8 mouse cellular contexts compared by ENCODE assay signal in genomic region chr14:20392326-20392725, GRCm38 (mm10). TPM values are rescaled to one million over a fixed set of nuclear protein-coding genes. Genes with fewer than 3 reads are reported as not detected.
A peak's percentile ranks its signal among the peaks of the same experiment; 100 is the strongest.
DNase-seq lines count a peak whose midpoint lies in the region; ATAC-seq and TF ChIP-seq lines count a peak whose summit lies in the region.

No protein-coding gene starts in this region.

- 73% methylated on average over 4 of the region's 4 CpGs for WGBS in heart, embryonic 15.5 days
- WGBS in stomach, embryonic 14.5 days, result 88% methylated on average over 3 of the region's 4 CpGs
- WGBS in stomach, postnatal 0 days, result 79% methylated on average over 4 of the region's 4 CpGs
- WGBS in intestine, embryonic 14.5 days, result 87% methylated on average over 3 of the region's 4 CpGs

- no peaks in the 10 kb centered on the region for H3K9me3 ChIP-seq in heart, embryonic 15.5 days (replicated peaks)
- no peaks in the 10 kb centered on the region for H3K9me3 ChIP-seq in stomach, embryonic 14.5 days (ENCODE audit: control insufficient read depth, low read depth, low read length)
- H3K9me3 ChIP-seq in stomach, postnatal 0 days (ENCODE audit: control insufficient read depth, low read length), result no peaks in the 10 kb centered on the region
- H3K9me3 ChIP-seq in intestine, embryonic 14.5 days (ENCODE audit: control insufficient read depth, low read length), result no peaks in the 10 kb centered on the region

- no peak overlapping the region for H3K4me3 ChIP-seq in heart, embryonic 15.5 days
- 0 out of 2 replicates have a peak overlapping the region, but pooled peaks have one; percentile 74 for H3K4me3 ChIP-seq in stomach, embryonic 14.5 days (ENCODE audit: low read depth, low read length)
- H3K4me3 ChIP-seq in stomach, postnatal 0 days (ENCODE audit: low read depth, low read length), result no peak overlapping the region; the same call in 1 of the 2 replicates
- 0 out of 2 replicates have a peak overlapping the region, but pooled peaks have one; percentile 86 for H3K4me3 ChIP-seq in intestine, embryonic 14.5 days (ENCODE audit: low read depth, low read length)

- H3K4me1 ChIP-seq in heart, embryonic 15.5 days (replicated peaks), result peaks cover 14% of the 10 kb centered on the region
- H3K4me1 ChIP-seq in stomach, embryonic 14.5 days (ENCODE audit: control insufficient read depth, insufficient read depth, low read length), result peaks cover 9% of the 10 kb centered on the region
- H3K4me1 ChIP-seq in stomach, postnatal 0 days (replicated peaks; ENCODE audit: control insufficient read depth, insufficient read depth), result 0 out of 2 replicates have a peak, but pooled peaks cover 4% of the 10 kb centered on the region
- peaks cover 16% of the 10 kb centered on the region for H3K4me1 ChIP-seq in intestine, embryonic 14.5 days (replicated peaks; ENCODE audit: control insufficient read depth, insufficient read depth, low read length)

- TF ChIP-seq CTCF in stomach, postnatal 0 days (IDR thresholded peaks at IDR 0.05; ENCODE audit: low read depth), result no peak

- no peaks in the 10 kb centered on the region for H3K27me3 ChIP-seq in heart, embryonic 15.5 days
- H3K27me3 ChIP-seq in stomach, embryonic 14.5 days (ENCODE audit: control insufficient read depth, insufficient read depth, low read length), result no peaks in the 10 kb centered on the region
- H3K27me3 ChIP-seq in stomach, postnatal 0 days (ENCODE audit: control insufficient read depth, insufficient read depth, low read length), result no peaks in the 10 kb centered on the region
- H3K27me3 ChIP-seq in intestine, embryonic 14.5 days (replicated peaks; ENCODE audit: control insufficient read depth, insufficient read depth, low read length), result no peaks in the 10 kb centered on the region

- H3K27ac ChIP-seq in heart, embryonic 15.5 days, result no peak overlapping the region
- no peak overlapping the region for H3K27ac ChIP-seq in stomach, embryonic 14.5 days (ENCODE audit: low read length)
- H3K27ac ChIP-seq in stomach, postnatal 0 days (replicated peaks), result no peak overlapping the region
- no peak overlapping the region for H3K27ac ChIP-seq in intestine, embryonic 14.5 days (ENCODE audit: low read depth)

- no peak for TF ChIP-seq EP300 in stomach, postnatal 0 days (optimal IDR thresholded peaks at IDR 0.05)

- H3K9ac ChIP-seq in heart, embryonic 15.5 days, result no peak overlapping the region
- H3K9ac ChIP-seq in stomach, embryonic 14.5 days (replicated peaks; ENCODE audit: low read depth, low read length), result no peak overlapping the region
- no peak overlapping the region for H3K9ac ChIP-seq in stomach, postnatal 0 days (ENCODE audit: low read length)
- no peak overlapping the region for H3K9ac ChIP-seq in intestine, embryonic 14.5 days (ENCODE audit: low read length)

- peak overlapping the region; percentile 69; the same call in 1 of the 2 replicates for H3K4me2 ChIP-seq in heart, embryonic 15.5 days
- peak overlapping the region; percentile 57; the same call in 1 of the 2 replicates for H3K4me2 ChIP-seq in stomach, embryonic 14.5 days (replicated peaks; ENCODE audit: low read depth, low read length)
- H3K4me2 ChIP-seq in stomach, postnatal 0 days (replicated peaks; ENCODE audit: low read depth), result no peak overlapping the region; the same call in 1 of the 2 replicates
- peak overlapping the region; percentile 66 for H3K4me2 ChIP-seq in intestine, embryonic 14.5 days (ENCODE audit: low read length)

- ATAC-seq in heart, embryonic 15.5 days (replicated peaks; ENCODE audit: insufficient number of reproducible peaks, insufficient read depth, low FRiP score, low read depth), result no peak
- no peak for ATAC-seq in stomach, embryonic 14.5 days (ENCODE audit: insufficient number of reproducible peaks, insufficient read depth, low FRiP score, low read depth)
- no peak for ATAC-seq in stomach, postnatal 0 days (ENCODE audit: low FRiP score, low TSS enrichment)
- no peak for ATAC-seq in intestine, embryonic 14.5 days (replicated peaks; ENCODE audit: low FRiP score, low TSS enrichment, low read depth)

- peaks cover 17% of the 10 kb centered on the region for H3K36me3 ChIP-seq in heart, embryonic 15.5 days
- peaks cover 8% of the 10 kb centered on the region; the same call in 1 of the 2 replicates for H3K36me3 ChIP-seq in stomach, embryonic 14.5 days (ENCODE audit: control insufficient read depth, insufficient read depth, low read length)
- H3K36me3 ChIP-seq in stomach, postnatal 0 days (ENCODE audit: control insufficient read depth, insufficient read depth, low read length), result 0 out of 2 replicates have a peak, but pooled peaks cover 5% of the 10 kb centered on the region
- peaks cover 26% of the 10 kb centered on the region for H3K36me3 ChIP-seq in intestine, embryonic 14.5 days (ENCODE audit: control insufficient read depth, insufficient read depth, low read length)

- no peak for DNase-seq in heart, adult 8-10 months (ENCODE audit: low spot score)
- no peak for DNase-seq in stomach, postnatal 0 days (ENCODE audit: low spot score)
- no peak for DNase-seq in intestine, embryonic 14.5 days (ENCODE audit: low spot score)
- no peak for DNase-seq in thymus, postnatal 14 days
- no peak for DNase-seq in spleen, postnatal 4 days (ENCODE audit: low spot score in 2 of 2)
- no peak for DNase-seq in layer of hippocampus, adult 8-10 months (ENCODE audit: low spot score in 2 of 2)

RNA-seq across cellular contexts. Expression of gene Mrps16, which starts 1.1 kb away (rescaled TPM):
- polyA plus RNA-seq in heart, embryonic 15.5 days (2015; fragmentation: Nextera tagmentation; extraction: Ambion mirVana), result 88.5 and 98.2 TPM in 2 replicates
- total RNA-seq in heart, adult 8-10 months (2022), result 10 to 100 TPM; 75.0 to 83.1 (median 78.0) TPM
- polyA plus RNA-seq in stomach, embryonic 14.5 days (2014; fragmentation: Nextera tagmentation; extraction: Ambion mirVana), result 90.8 and 102 TPM in 2 replicates
- 65.0 and 77.4 TPM in 2 replicates for polyA plus RNA-seq in stomach, postnatal 0 days (2015; fragmentation: Nextera tagmentation; extraction: Ambion mirVana)
- polyA plus RNA-seq in intestine, embryonic 14.5 days (2014; fragmentation: Nextera tagmentation; extraction: Ambion mirVana), result 96.7 and 103 TPM in 2 replicates
- 10 to 100 TPM; 30.8 to 41.2 (median 35.5) TPM for total RNA-seq in layer of hippocampus, adult 8-10 months (2022)

RNA-seq across cellular contexts. Expression of gene Dnajc9, which starts 3.6 kb away (rescaled TPM):
- polyA plus RNA-seq in heart, embryonic 15.5 days (2015; fragmentation: Nextera tagmentation; extraction: Ambion mirVana), result 89.5 and 99.0 TPM in 2 replicates
- total RNA-seq in heart, adult 8-10 months (2022), result 10 to 100 TPM; 10.7 to 13.7 (median 12.1) TPM
- polyA plus RNA-seq in stomach, embryonic 14.5 days (2014; fragmentation: Nextera tagmentation; extraction: Ambion mirVana), result 95.9 and 107 TPM in 2 replicates
- 41.7 and 42.7 TPM in 2 replicates for polyA plus RNA-seq in stomach, postnatal 0 days (2015; fragmentation: Nextera tagmentation; extraction: Ambion mirVana)
- 130 and 147 TPM in 2 replicates for polyA plus RNA-seq in intestine, embryonic 14.5 days (2014; fragmentation: Nextera tagmentation; extraction: Ambion mirVana)
- 10 to 100 TPM; 26.3 to 30.9 (median 29.7) TPM for total RNA-seq in layer of hippocampus, adult 8-10 months (2022)

RNA-seq across cellular contexts. Expression of gene Fam149b, which starts 44.4 kb away (rescaled TPM):
- 23.1 and 27.3 TPM in 2 replicates for polyA plus RNA-seq in heart, embryonic 15.5 days (2015; fragmentation: Nextera tagmentation; extraction: Ambion mirVana)
- total RNA-seq in heart, adult 8-10 months (2022), result 10 to 100 TPM; 30.1 to 32.7 (median 30.5) TPM
- polyA plus RNA-seq in stomach, embryonic 14.5 days (2014; fragmentation: Nextera tagmentation; extraction: Ambion mirVana), result 41.7 and 42.6 TPM in 2 replicates
- polyA plus RNA-seq in stomach, postnatal 0 days (2015; fragmentation: Nextera tagmentation; extraction: Ambion mirVana), result 13.5 and 14.8 TPM in 2 replicates
- polyA plus RNA-seq in intestine, embryonic 14.5 days (2014; fragmentation: Nextera tagmentation; extraction: Ambion mirVana), result 33.5 and 34.5 TPM in 2 replicates
- 10 to 100 TPM; 43.4 to 58.3 (median 47.2) TPM for total RNA-seq in layer of hippocampus, adult 8-10 months (2022)

RNA-seq across cellular contexts. Expression of gene Ecd, which starts 44.4 kb away (rescaled TPM):
- polyA plus RNA-seq in heart, embryonic 15.5 days (2015; fragmentation: Nextera tagmentation; extraction: Ambion mirVana), result 28.2 and 37.5 TPM in 2 replicates
- 10 to 100 TPM; 38.3 to 42.0 (median 39.9) TPM for total RNA-seq in heart, adult 8-10 months (2022)
- 53.1 and 54.6 TPM in 2 replicates for polyA plus RNA-seq in stomach, embryonic 14.5 days (2014; fragmentation: Nextera tagmentation; extraction: Ambion mirVana)
- 21.5 and 23.4 TPM in 2 replicates for polyA plus RNA-seq in stomach, postnatal 0 days (2015; fragmentation: Nextera tagmentation; extraction: Ambion mirVana)
- polyA plus RNA-seq in intestine, embryonic 14.5 days (2014; fragmentation: Nextera tagmentation; extraction: Ambion mirVana), result 58.1 and 62.7 TPM in 2 replicates
- total RNA-seq in layer of hippocampus, adult 8-10 months (2022), result 10 to 100 TPM; 30.2 to 35.7 (median 32.7) TPM

RNA-seq across cellular contexts. Expression of gene Cfap70, which starts 59.7 kb away (rescaled TPM):
- 0.40 and 0.46 TPM in 2 replicates for polyA plus RNA-seq in heart, embryonic 15.5 days (2015; fragmentation: Nextera tagmentation; extraction: Ambion mirVana)
- not detected for total RNA-seq in heart, adult 8-10 months (2022)
- 0.10 and 0.27 TPM in 2 replicates for polyA plus RNA-seq in stomach, embryonic 14.5 days (2014; fragmentation: Nextera tagmentation; extraction: Ambion mirVana)
- 0.16 and 0.25 TPM in 2 replicates for polyA plus RNA-seq in stomach, postnatal 0 days (2015; fragmentation: Nextera tagmentation; extraction: Ambion mirVana)
- polyA plus RNA-seq in intestine, embryonic 14.5 days (2014; fragmentation: Nextera tagmentation; extraction: Ambion mirVana), result 0.08 and 0.36 TPM in 2 replicates
- 1 to 10 TPM in 3 of 4 experiments, under 1 TPM in 1; 0.93 to 2.9 (median 2.3) TPM for total RNA-seq in layer of hippocampus, adult 8-10 months (2022)

Comparison
In these comparisons a context has a peak if more than half of its experiments do, and no peak if none do; other contexts are left out.
1. H3K4me3 ChIP-seq: peak in stomach, embryonic 14.5 days (single experiment) and intestine, embryonic 14.5 days (single experiment); none in heart, embryonic 15.5 days (single experiment) and stomach, postnatal 0 days (single experiment).